Mouse (Mus musculus): Measurements from ENCODE around the gene Tab1. TPM values are rescaled to one million over a fixed set of nuclear protein-coding genes. Genes with fewer than 3 reads are reported as not detected.
"Not testable (repeated sequence)": the region's sequence is repeated elsewhere in the genome, so short reads cannot be mapped to it uniquely, and the experiment has no call there.

The Tab1 gene
- polyA plus RNA-seq, 1 experiment from 2014 or later: 42.8 TPM

DNA sequence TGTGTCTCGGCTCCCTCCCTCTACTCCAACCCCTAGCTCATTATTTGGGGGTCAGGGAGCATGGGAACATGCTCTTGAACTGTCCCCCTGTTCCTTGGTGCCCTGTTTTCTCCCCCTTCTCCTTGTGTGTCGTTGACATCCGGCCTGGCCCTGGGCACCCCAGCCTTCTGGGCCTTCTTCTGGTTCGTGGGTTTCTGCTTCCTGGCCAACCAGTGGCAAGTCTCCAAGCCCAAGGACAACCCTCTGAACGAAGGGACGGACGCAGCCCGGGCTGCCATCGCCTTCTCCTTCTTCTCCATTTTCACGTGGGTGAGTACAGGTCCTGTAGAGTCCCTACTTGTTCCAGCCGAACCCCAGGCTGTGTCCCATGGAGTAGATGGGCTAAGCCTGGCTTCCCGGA lies 21.5 kb upstream of the Tab1 start:
- Histone ChIP-seq H3K4me3 (no peak overlapping the region), H3K27me3 (ENCODE audit: poor library complexity, severe bottlenecking) (no peaks in the 10 kb centered on the region), H3K27ac (no peak overlapping the region), H3K9me3 (peaks cover 4% of the 10 kb centered on the region; the same call in 1 of the 2 replicates), H3K36me3 (replicated peaks) (peaks cover 5% of the 10 kb centered on the region; the same call in 1 of the 2 replicates), H3K4me1 (peaks cover 9% of the 10 kb centered on the region)
- no peak for DNase-seq (ENCODE audit: extremely low spot score, low spot score)
- 82% methylated on average over 12 of the region's 12 CpGs for WGBS

DNA sequence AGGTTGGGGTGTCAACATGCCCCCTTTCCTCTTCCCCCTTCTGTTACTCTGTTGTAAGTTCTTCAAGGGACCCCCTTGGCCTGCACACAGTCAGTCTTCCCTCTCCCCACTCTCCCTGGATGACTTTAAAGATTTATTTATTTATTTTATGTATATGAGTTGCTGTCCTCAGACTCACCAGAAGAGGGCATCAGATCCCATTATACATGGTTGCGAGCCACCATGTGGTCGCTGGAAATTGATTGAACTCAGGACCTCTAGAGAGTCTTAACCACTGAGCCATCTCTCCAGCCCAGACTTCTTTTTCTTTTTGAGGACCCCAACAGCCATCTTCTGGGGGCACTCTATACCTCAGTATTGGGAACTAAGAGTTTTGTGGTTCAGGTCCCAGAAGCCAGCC lies 20.4 kb upstream of the Tab1 start:
- Histone ChIP-seq H3K27me3 (ENCODE audit: poor library complexity, severe bottlenecking) (no peaks in the 10 kb centered on the region), H3K36me3 (replicated peaks) (peaks cover 5% of the 10 kb centered on the region; the same call in 1 of the 2 replicates), H3K4me3 (no peak overlapping the region), H3K27ac (no peak overlapping the region), H3K9me3 (peaks cover 4% of the 10 kb centered on the region; the same call in 1 of the 2 replicates), H3K4me1 (peaks cover 18% of the 10 kb centered on the region)
- DNase-seq (ENCODE audit: extremely low spot score, low spot score): no peak
- WGBS: 48% methylated on average over 2 of the region's 2 CpGs

DNA sequence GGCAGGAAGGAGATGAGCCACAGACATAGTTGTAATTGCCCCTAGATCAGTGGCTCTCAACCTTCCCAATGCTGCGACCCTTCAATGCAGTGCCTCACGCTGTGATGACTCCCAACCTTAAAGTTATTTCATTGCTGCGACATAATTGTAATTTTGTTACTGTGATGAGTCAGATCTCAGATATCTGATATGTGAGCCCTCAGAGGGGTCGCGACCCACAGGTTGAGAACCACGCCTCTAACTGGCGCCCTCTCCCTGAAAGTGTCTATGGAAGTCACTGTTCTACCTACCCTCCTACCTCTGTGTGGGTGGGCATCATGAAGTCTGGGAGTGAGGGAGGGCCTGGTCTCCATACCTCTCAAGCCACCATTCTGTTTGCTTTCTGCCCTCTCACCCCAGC lies 18.5 kb upstream of the Tab1 start:
- no peak for DNase-seq (ENCODE audit: extremely low spot score, low spot score)
- Histone ChIP-seq H3K36me3 (replicated peaks) (peaks cover 5% of the 10 kb centered on the region; the same call in 1 of the 2 replicates), H3K27me3 (ENCODE audit: poor library complexity, severe bottlenecking) (no peaks in the 10 kb centered on the region), H3K9me3 (peaks cover 4% of the 10 kb centered on the region; the same call in 1 of the 2 replicates), H3K4me3 (no peak overlapping the region), H3K27ac (no peak overlapping the region), H3K4me1 (peaks cover 18% of the 10 kb centered on the region)
- WGBS: 96% methylated on average over 7 of the region's 7 CpGs

DNA sequence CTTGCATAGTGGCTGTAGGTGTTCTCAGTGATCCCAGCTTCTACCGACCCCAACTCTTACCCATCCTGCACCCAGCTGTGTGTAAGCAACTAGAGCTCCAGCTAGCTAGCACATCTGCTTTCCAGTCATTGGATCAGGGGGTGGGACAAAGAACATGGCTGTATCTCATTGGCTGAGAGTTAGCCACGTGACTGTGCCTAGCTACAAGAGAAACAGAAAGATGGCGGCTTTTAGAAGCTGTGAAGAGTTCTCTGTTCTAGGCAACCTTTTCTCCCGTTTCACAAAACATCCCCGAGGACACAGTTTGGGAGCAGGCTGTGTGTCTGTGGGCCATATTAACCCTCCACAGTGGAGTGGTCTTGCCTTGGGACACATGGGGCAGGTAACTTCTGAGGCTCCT lies 17.7 kb upstream of the Tab1 start:
- Histone ChIP-seq H3K4me3 (peak overlapping the region; percentile 23), H3K27ac (peak overlapping the region; percentile 56)

DNA sequence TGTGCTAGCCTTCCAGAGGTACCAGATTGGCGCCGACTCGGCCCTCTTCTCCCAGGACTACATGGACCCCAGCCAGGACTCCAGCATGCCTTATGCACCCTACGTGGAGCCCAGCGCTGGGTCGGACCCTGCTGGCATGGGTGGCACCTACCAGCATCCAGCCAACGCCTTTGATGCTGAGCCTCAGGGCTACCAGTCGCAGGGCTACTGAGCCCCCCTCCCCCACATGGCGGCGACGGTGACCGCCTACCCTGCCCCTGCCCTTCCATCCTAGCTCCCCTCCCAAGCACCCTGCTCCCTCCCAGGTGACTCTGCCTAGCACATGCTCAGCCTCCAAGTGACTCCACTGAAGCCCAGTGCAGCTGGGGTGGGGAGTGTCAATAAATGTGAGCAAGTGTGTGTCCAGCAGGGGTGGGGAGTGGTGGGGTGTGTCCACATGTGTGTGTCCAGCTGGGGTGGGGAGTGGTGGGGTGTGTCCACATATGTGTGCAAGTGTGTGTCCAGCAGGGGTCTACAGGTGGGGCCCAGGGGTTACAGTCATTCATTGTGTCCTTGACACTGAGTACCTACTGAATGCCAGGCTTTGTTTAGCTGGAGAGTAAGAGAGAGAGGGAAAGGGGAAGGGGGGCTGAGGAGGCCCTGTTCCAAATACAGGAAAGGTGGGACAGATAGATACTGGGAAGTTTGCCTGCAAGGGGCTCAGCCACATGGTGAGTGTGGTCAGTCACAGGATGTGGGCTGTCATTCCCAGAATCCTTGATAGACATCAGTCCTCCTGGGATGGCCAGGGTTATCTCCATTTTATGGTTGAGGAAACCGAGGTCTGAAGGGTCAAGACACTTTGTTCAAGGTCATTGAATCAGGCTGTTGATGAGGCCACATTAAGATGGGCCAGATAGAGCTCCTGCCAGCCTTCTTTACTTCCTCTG lies 16.8 kb upstream of the Tab1 start:
- H3K9me3 ChIP-seq: peaks cover 4% of the 10 kb centered on the region; the same call in 1 of the 2 replicates
- H3K4me1 ChIP-seq: peaks cover 18% of the 10 kb centered on the region
- H3K4me3 ChIP-seq: peak overlapping the region; percentile 23
- WGBS: 70% methylated on average over 13 of the region's 13 CpGs
- no peak for DNase-seq (ENCODE audit: extremely low spot score, low spot score)
- H3K27me3 ChIP-seq (ENCODE audit: poor library complexity, severe bottlenecking): no peaks in the 10 kb centered on the region
- peak overlapping the region; percentile 56 for H3K27ac ChIP-seq
- H3K36me3 ChIP-seq (replicated peaks): peaks cover 5% of the 10 kb centered on the region; the same call in 1 of the 2 replicates

More for the DNA sequence above, 17.7 kb upstream of the Tab1 start:
- Histone ChIP-seq H3K27me3 (ENCODE audit: poor library complexity, severe bottlenecking) (no peaks in the 10 kb centered on the region), H3K4me1 (peaks cover 18% of the 10 kb centered on the region), H3K9me3 (peaks cover 4% of the 10 kb centered on the region; the same call in 1 of the 2 replicates), H3K36me3 (replicated peaks) (peaks cover 5% of the 10 kb centered on the region; the same call in 1 of the 2 replicates)
- DNase-seq (ENCODE audit: extremely low spot score, low spot score): no peak
- 70% methylated on average over 5 of the region's 5 CpGs for WGBS

DNA sequence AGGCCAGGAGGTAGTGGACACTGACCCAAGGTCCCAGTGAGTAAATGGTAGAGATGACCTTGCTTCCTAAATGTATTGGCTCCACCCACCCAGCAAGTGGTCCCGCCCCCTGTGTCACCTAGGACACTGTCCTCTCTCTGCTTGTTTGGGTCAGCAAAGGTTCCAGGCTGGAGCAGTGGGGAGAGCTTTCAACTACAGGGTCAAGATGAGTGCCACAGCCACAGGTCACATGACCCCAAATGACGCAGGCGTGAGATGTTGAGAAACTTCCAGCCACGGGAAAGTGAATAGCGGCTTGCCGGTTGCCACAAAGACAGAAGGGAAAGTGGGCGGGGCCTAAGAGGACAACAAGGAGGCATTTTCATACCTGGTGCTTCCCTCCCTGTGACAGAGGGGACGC lies 15.8 kb upstream of the Tab1 start:
- 73% methylated on average over 8 of the region's 8 CpGs for WGBS
- Histone ChIP-seq H3K4me1 (peaks cover 18% of the 10 kb centered on the region), H3K27ac (no peak overlapping the region; the same call in 1 of the 2 replicates)

DNA sequence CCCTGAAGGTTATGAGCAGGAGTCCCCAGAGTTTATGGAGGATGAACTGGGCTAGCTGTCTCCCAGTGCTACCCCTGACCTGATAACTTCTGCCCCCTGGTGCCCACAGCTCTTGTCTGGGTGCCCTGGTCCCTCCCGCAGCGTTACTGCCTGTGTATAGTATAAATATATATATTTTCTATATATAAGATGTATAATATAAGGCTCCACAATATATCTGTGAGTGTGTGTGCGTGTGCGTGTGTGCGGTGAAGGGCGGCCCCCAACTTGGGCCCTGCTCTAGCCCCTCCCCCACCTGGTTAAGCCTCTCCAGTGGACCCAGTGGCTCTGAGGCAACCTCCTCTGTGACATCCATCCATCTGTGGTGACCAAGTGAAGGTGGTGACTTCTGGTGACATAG lies 13.9 kb upstream of the Tab1 start:
- 92% methylated on average over 6 of the region's 6 CpGs for WGBS
- no peak for DNase-seq (ENCODE audit: extremely low spot score, low spot score)

More for the DNA sequence above, 15.8 kb upstream of the Tab1 start:
- H3K36me3 ChIP-seq (replicated peaks): peaks cover 5% of the 10 kb centered on the region; the same call in 1 of the 2 replicates
- no peak for DNase-seq (ENCODE audit: extremely low spot score, low spot score)
- H3K27me3 ChIP-seq (ENCODE audit: poor library complexity, severe bottlenecking): no peaks in the 10 kb centered on the region
- peaks cover 4% of the 10 kb centered on the region; the same call in 1 of the 2 replicates for H3K9me3 ChIP-seq
- no peak overlapping the region for H3K4me3 ChIP-seq

DNA sequence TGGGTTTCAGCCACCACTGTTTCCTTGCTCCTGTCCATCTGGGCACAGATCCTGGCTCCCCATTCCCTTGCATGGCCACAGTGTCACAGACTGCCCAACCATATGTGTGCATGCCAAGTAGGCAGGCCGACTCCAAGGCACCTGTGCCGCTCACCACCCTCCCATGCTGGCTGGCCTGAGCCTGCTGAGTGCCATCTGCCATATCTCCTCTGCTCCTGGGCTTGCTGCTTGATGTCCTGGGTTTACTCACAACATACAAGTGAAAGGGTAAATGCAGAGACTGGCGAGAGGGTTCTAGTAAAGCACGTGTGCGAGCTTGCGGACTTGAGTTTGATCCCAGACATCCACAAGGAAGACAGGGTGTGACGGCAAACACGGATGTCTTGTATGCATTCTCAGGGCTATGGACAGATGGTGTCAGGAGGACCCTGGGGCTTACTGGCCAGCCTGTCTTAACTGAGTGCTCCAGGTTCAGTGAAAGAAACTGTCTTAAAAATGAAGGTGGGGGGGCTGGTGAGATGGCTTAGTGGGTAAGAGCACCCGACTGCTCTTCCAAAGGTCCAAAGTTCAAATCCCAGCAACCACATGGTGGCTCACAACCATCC lies 11.1 kb upstream of the Tab1 start:
- no peaks in the 10 kb centered on the region for H3K9me3 ChIP-seq
- H3K27me3 ChIP-seq (ENCODE audit: poor library complexity, severe bottlenecking): no peaks in the 10 kb centered on the region
- no peaks in the 10 kb centered on the region for H3K36me3 ChIP-seq (replicated peaks)
- no peak for DNase-seq (ENCODE audit: extremely low spot score, low spot score)
- H3K4me3 ChIP-seq: no peak overlapping the region
- H3K27ac ChIP-seq: no peak overlapping the region
- WGBS: 92% methylated on average over 9 of the region's 9 CpGs
- peaks cover 5% of the 10 kb centered on the region for H3K4me1 ChIP-seq

More for the DNA sequence above, 13.9 kb upstream of the Tab1 start:
- no peaks in the 10 kb centered on the region for H3K9me3 ChIP-seq
- no peak overlapping the region for H3K4me3 ChIP-seq
- H3K27ac ChIP-seq: no peak overlapping the region
- no peaks in the 10 kb centered on the region for H3K27me3 ChIP-seq (ENCODE audit: poor library complexity, severe bottlenecking)
- H3K4me1 ChIP-seq: peaks cover 18% of the 10 kb centered on the region
- H3K36me3 ChIP-seq (replicated peaks): no peaks in the 10 kb centered on the region

DNA sequence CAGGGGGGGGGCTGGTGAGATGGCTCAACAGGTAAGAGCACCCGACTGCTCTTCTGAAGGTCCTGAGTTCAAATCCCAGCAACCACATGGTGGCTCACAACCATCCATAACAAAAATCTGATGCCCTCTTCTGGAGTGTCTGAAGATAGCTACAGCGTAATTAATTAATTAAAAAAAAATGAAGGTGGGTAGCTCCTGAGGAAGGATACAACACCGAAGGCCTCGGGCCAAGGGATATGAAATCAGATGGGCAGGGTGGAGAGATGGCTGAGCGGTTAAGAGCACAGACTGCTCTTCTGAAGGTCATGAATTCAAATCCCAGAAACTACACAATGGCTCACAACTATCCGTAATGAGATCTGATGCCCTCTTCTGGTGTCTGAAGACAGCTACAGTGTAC lies 10.5 kb upstream of the Tab1 start:
- not testable (repeated sequence) for H3K9me3 ChIP-seq; DNase-seq (ENCODE audit: extremely low spot score, low spot score); H3K4me3 ChIP-seq; H3K27ac ChIP-seq; H3K4me1 ChIP-seq; H3K36me3 ChIP-seq (replicated peaks); H3K27me3 ChIP-seq (ENCODE audit: poor library complexity, severe bottlenecking)
- WGBS: 90% methylated on average over 6 of the region's 6 CpGs

DNA sequence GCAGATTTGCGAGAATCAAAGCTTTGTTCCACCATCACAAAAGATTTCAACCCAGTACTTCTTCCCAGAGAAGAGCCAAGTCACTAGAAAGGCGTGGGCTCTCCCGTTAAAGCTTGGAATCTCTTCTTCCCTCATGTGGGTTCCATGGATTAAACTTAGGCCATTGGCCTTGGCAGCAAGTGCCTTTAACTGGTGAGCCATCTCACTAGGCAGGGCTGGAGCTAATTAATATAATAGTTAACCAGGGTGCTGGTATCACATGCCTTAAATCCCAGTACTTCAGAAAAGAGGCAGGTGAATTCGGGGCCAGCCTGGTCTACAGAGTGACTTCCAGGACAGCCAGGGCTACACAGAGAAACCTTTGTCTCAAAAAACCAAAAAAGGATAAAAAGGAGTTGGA lies 8.3 kb upstream of the Tab1 start:
- no peaks in the 10 kb centered on the region for H3K27me3 ChIP-seq (ENCODE audit: poor library complexity, severe bottlenecking)
- H3K27ac ChIP-seq: no peak overlapping the region
- 82% methylated on average over 4 of the region's 4 CpGs for WGBS
- H3K9me3 ChIP-seq: no peaks in the 10 kb centered on the region
- H3K36me3 ChIP-seq (replicated peaks): no peaks in the 10 kb centered on the region
- DNase-seq (ENCODE audit: extremely low spot score, low spot score): no peak
- H3K4me1 ChIP-seq: no peaks in the 10 kb centered on the region
- no peak overlapping the region for H3K4me3 ChIP-seq

DNA sequence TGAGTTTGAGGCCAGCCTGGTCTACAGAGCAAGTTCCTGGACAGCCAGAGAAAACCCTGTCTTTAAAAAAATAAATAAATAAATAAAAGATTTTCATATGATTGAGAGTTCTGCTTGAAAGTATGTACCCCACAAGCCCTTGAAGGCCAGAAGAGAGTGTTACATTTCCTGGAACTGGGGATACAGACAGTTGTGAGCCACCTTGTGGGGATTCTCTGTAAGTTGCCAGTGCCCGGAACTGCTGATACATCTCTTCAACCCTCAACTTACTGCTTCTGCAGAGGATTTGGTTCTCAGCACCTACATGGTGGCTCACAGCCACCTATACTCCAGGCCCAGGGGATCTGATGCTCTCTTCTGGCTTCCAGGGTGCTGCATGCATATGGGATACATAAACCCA lies 5.7 kb upstream of the Tab1 start:
- H3K4me1 ChIP-seq: no peaks in the 10 kb centered on the region
- H3K27me3 ChIP-seq (ENCODE audit: poor library complexity, severe bottlenecking): no peaks in the 10 kb centered on the region; the same call in 1 of the 2 replicates
- no peak for DNase-seq (ENCODE audit: extremely low spot score, low spot score)
- no peaks in the 10 kb centered on the region for H3K9me3 ChIP-seq
- H3K4me3 ChIP-seq: no peak overlapping the region
- no peak overlapping the region for H3K27ac ChIP-seq
- H3K36me3 ChIP-seq (replicated peaks): no peaks in the 10 kb centered on the region
- WGBS: 66% methylated on average over 1 of the region's 1 CpGs

DNA sequence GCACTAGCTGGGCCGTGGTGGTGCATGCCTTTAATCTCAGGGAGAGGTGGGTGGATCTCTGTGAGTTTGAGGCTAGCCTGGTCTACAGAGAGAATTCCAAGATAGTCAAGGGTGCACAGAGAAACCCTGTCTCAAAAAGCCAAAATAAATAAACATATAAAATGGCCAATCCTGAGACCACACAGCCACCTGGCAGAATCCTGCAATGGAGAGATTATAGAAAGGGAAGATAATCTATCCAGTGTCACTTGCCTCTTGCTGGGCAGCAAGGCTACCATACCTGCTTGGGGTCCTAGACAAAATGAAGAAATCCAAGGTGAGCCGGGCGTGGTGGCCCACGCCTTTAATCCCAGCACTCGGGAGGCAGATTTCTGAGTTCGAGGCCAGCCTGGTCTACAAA lies 2.9 kb upstream of the Tab1 start:
- H3K4me3 ChIP-seq: no peak overlapping the region
- H3K27ac ChIP-seq: no peak overlapping the region
- 91% methylated on average over 6 of the region's 6 CpGs for WGBS
- DNase-seq (ENCODE audit: extremely low spot score, low spot score): no peak
- H3K4me1 ChIP-seq: peaks cover 20% of the 10 kb centered on the region
- no peaks in the 10 kb centered on the region for H3K9me3 ChIP-seq
- no peaks in the 10 kb centered on the region; the same call in 1 of the 2 replicates for H3K27me3 ChIP-seq (ENCODE audit: poor library complexity, severe bottlenecking)
- 0 out of 2 replicates have a peak, but pooled peaks cover 2% of the 10 kb centered on the region for H3K36me3 ChIP-seq (replicated peaks)

DNA sequence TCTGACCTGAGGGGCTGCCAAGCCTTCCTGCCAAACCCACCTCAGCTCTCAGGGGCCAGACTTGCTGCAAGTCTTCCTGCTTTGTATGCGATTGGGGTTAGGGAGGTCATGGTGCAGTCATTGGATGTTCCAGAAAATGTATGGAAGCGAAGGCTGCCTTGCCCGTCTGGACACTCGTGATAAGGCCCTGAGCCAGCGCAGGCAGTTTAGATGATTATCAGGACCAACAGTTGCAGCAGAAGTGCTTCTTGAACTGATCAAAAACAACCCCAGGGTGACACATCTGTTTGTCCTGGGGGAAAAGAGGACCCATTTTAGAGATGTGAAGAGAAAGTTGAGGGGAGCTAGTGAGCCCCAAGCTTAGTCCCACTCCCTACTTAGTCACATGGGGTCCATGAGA lies 2.2 kb upstream of the Tab1 start:
- DNase-seq (ENCODE audit: extremely low spot score, low spot score): no peak
- Histone ChIP-seq H3K4me3 (no peak overlapping the region), H3K27me3 (ENCODE audit: poor library complexity, severe bottlenecking) (no peaks in the 10 kb centered on the region; the same call in 1 of the 2 replicates), H3K9me3 (no peaks in the 10 kb centered on the region), H3K27ac (no peak overlapping the region), H3K4me1 (peaks cover 21% of the 10 kb centered on the region), H3K36me3 (replicated peaks) (0 out of 2 replicates have a peak, but pooled peaks cover 2% of the 10 kb centered on the region)
- WGBS: 89% methylated on average over 5 of the region's 5 CpGs

All from forebrain, embryonic 10.5 days (tissue).